Comparison of ENCODE assay signal across 7 mouse cellular contexts in the genomic region with DNA sequence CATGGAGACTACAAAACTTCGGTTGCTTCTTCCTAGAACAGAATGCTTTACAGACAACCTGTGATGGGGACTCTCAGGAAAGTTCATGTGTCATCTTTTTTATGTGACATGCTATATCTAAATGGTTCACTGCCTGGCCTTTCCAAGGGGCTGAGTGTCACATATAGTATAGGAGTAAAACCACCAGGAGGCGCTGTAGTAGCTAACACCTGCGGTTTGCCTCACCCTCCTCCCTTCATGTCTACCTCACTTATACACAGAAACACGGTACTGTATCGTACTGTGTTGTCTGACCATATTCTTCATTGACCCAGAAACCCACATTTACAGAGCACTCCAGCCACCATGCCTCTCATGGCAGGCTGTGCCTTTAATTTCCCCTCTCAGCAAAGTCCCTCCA.
A peak's percentile ranks its signal among the peaks of the same experiment; 100 is the strongest.
DNase-seq lines count a peak whose midpoint lies in the region; ATAC-seq and TF ChIP-seq lines count a peak whose summit lies in the region.

No protein-coding gene starts in this region.

- no peaks in the 10 kb centered on the region for H3K36me3 ChIP-seq in midbrain, postnatal 0 days (ENCODE audit: insufficient read depth, low read length)
- H3K36me3 ChIP-seq in midbrain, embryonic 11.5 days (ENCODE audit: control insufficient read depth, insufficient read depth, low read length), result no peaks in the 10 kb centered on the region
- H3K36me3 ChIP-seq in kidney, postnatal 0 days (ENCODE audit: insufficient read depth, low read length), result no peaks in the 10 kb centered on the region

- H3K4me2 ChIP-seq in midbrain, postnatal 0 days (ENCODE audit: low read depth, low read length, poor library complexity, severe bottlenecking), result no peak overlapping the region
- no peak overlapping the region for H3K4me2 ChIP-seq in midbrain, embryonic 11.5 days
- H3K4me2 ChIP-seq in kidney, postnatal 0 days (ENCODE audit: low read length), result no peak overlapping the region

- peak; percentile 48 for TF ChIP-seq CTCF in midbrain, postnatal 0 days (IDR thresholded peaks at IDR 0.05)
- TF ChIP-seq CTCF in kidney, postnatal 0 days (IDR thresholded peaks at IDR 0.05; ENCODE audit: low read depth), result peak; percentile 74

- no peak overlapping the region for H3K4me3 ChIP-seq in midbrain, postnatal 0 days (ENCODE audit: low read depth, low read length)
- no peak overlapping the region for H3K4me3 ChIP-seq in midbrain, embryonic 11.5 days (ENCODE audit: low read depth, low read length)
- H3K4me3 ChIP-seq in kidney, postnatal 0 days (replicated peaks; ENCODE audit: low read depth, low read length), result no peak overlapping the region

- peak; percentile 30 for DNase-seq in midbrain, postnatal 0 days (ENCODE audit: low spot score)
- no peak for DNase-seq in midbrain, embryonic 11.5 days (ENCODE audit: low spot score, missing footprints)
- DNase-seq in embryo, embryonic 9.5 days (ENCODE audit: extremely low spot score), result peak; percentile 15
- peak; percentile 64 for DNase-seq in kidney, postnatal 0 days (ENCODE audit: low spot score)
- DNase-seq in thymus, postnatal 4 days, result peak; percentile 86

- no peak overlapping the region for H3K27ac ChIP-seq in midbrain, postnatal 0 days (ENCODE audit: low read depth, low read length)
- no peak overlapping the region for H3K27ac ChIP-seq in midbrain, embryonic 11.5 days (ENCODE audit: low read depth, low read length)
- no peak overlapping the region for H3K27ac ChIP-seq in kidney, postnatal 0 days

- H3K9ac ChIP-seq in midbrain, postnatal 0 days (replicated peaks; ENCODE audit: low read length, poor library complexity, severe bottlenecking), result no peak overlapping the region
- H3K9ac ChIP-seq in midbrain, embryonic 11.5 days (ENCODE audit: low read length), result no peak overlapping the region
- H3K9ac ChIP-seq in kidney, postnatal 0 days (ENCODE audit: low read depth, low read length), result no peak overlapping the region

- H3K27me3 ChIP-seq in midbrain, postnatal 0 days (ENCODE audit: insufficient read depth, low read length), result no peaks in the 10 kb centered on the region
- no peaks in the 10 kb centered on the region for H3K27me3 ChIP-seq in midbrain, embryonic 11.5 days (ENCODE audit: control insufficient read depth, insufficient read depth, low read length)
- no peaks in the 10 kb centered on the region for H3K27me3 ChIP-seq in kidney, postnatal 0 days (ENCODE audit: insufficient read depth, low read length)

- H3K9me3 ChIP-seq in midbrain, postnatal 0 days (ENCODE audit: low read length), result no peaks in the 10 kb centered on the region
- H3K9me3 ChIP-seq in midbrain, embryonic 11.5 days (ENCODE audit: control insufficient read depth, low read length), result no peaks in the 10 kb centered on the region
- H3K9me3 ChIP-seq in kidney, postnatal 0 days (replicated peaks; ENCODE audit: low read length), result no peaks in the 10 kb centered on the region

- H3K4me1 ChIP-seq in midbrain, postnatal 0 days (ENCODE audit: insufficient read depth, low read length), result no peaks in the 10 kb centered on the region
- peaks cover 5% of the 10 kb centered on the region; the same call in 1 of the 2 replicates for H3K4me1 ChIP-seq in midbrain, embryonic 11.5 days (ENCODE audit: control insufficient read depth, insufficient read depth, low read length)
- no peaks in the 10 kb centered on the region for H3K4me1 ChIP-seq in kidney, postnatal 0 days (replicated peaks; ENCODE audit: insufficient read depth, low read length)

- WGBS in midbrain, postnatal 0 days, result 43% methylated on average over 5 of the region's 5 CpGs
- 41% methylated on average over 5 of the region's 5 CpGs for WGBS in midbrain, embryonic 11.5 days
- 29% methylated on average over 5 of the region's 5 CpGs for WGBS in kidney, postnatal 0 days

- no peak for ATAC-seq in midbrain, postnatal 0 days (ENCODE audit: low FRiP score)
- no peak for ATAC-seq in midbrain, embryonic 11.5 days (ENCODE audit: low FRiP score)
- ATAC-seq in activated CD4-positive, CD25-positive, alpha-beta regulatory T cell, adult 4 months, result peak; percentile 95
- no peak for ATAC-seq in kidney, postnatal 0 days (replicated peaks; ENCODE audit: low FRiP score, low read depth)
- ATAC-seq in megakaryocyte progenitor cell, adult 5-6 weeks (replicated peaks; ENCODE audit: poor library complexity), result peak; percentile 97

Comparison
In these comparisons a context has a peak if more than half of its experiments do, and no peak if none do; other contexts are left out.
1. ATAC-seq: peak in activated CD4-positive, CD25-positive, alpha-beta regulatory T cell, adult 4 months (single experiment) and megakaryocyte progenitor cell, adult 5-6 weeks (single experiment); none in midbrain, postnatal 0 days (single experiment), midbrain, embryonic 11.5 days (single experiment) and kidney, postnatal 0 days (single experiment).